Mouse (Mus musculus) ES-Bruce4 (cell line): ENCODE data around the gene Nsg2. TPM values are rescaled to one million over a fixed set of nuclear protein-coding genes. Genes with fewer than 3 reads are reported as not detected.

Source experiments
- H3K27ac ChIP-seq: 2 replicates; pipeline ENCODE4 v1.5.1; 2012; ENCODE audit warnings: low read length, inconsistent platforms; ENCODE audit not compliant: insufficient read depth
- H3K27me3 ChIP-seq: 2 replicates; pipeline ENCODE4 v1.6.1; 2012; ENCODE audit warnings: mild to moderate bottlenecking, low read length, inconsistent platforms; ENCODE audit not compliant: control insufficient read depth, poor library complexity, insufficient read depth, severe bottlenecking
- H3K36me3 ChIP-seq: 2 replicates; pipeline ENCODE4 v1.6.1; 2012; ENCODE audit warnings: inconsistent platforms, mild to moderate bottlenecking, low read length, moderate library complexity; ENCODE audit not compliant: control insufficient read depth, poor library complexity, insufficient read depth, severe bottlenecking
- H3K4me1 ChIP-seq: one replicate; pipeline ENCODE4 v1.8.1; 2011; ENCODE audit warnings: low read length; ENCODE audit not compliant: control insufficient read depth, insufficient read depth
- H3K4me3 ChIP-seq: 2 replicates; pipeline ENCODE4 v1.5.1; 2011; ENCODE audit warnings: low read depth, mild to moderate bottlenecking, low read length
- H3K9ac ChIP-seq: 2 replicates; pipeline ENCODE4 v1.6.1; 2012; ENCODE audit warnings: low read depth, mild to moderate bottlenecking, inconsistent platforms; ENCODE audit not compliant: poor library complexity, severe bottlenecking
- H3K9me3 ChIP-seq: replicated peaks from 2 replicates; pipeline ENCODE4 v1.6.1; 2012; ENCODE audit warnings: mild to moderate bottlenecking, low read length, inconsistent platforms; ENCODE audit not compliant: control insufficient read depth, poor library complexity, insufficient read depth, severe bottlenecking
- CTCF ChIP-seq: IDR thresholded peaks from one replicate; pipeline ENCODE4 v1.8.1; 2011; ENCODE audit warnings: low read depth, low read length
- EP300 ChIP-seq: IDR thresholded peaks from 2 replicates; pipeline ENCODE4 v1.6.1; 2011; ENCODE audit warnings: low read depth, low read length; ENCODE audit not compliant: insufficient read depth
- POLR2A ChIP-seq: IDR thresholded peaks from one replicate; pipeline ENCODE4 v1.8.1; 2011; ENCODE audit warnings: low read length; ENCODE audit not compliant: insufficient read depth
- polyA plus RNA-seq: library from polyadenylated mRNA; stranded (reverse); fragments of >200 nt; gene quantifications from 2 replicates; pipeline ENCODE4 v1.2.4, GENCODE M21; 2011; ENCODE audit warnings: low read depth; ENCODE audit not compliant: missing spikeins, insufficient read depth, insufficient read length

Gene Nsg2
- polyA plus RNA-seq, 1 experiment, result not detected

DNA sequence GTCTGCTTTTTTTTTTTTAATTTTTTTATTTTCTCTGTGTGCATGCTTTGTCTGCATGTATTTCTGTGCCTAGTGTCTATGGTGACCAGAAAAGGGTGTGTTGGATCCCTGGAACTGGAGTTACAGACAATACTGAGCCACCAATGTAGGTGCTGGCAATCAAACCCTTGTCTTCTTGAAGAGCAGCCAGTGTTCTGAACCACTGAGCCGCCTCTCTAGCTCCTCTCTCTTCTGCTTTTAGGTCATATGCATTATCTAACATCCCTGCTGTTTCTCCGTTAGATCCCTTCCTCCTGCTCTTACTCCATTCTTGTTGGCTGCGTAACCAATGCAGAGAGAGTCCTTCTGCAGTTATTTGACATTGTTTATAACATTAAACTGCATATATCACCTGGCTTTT is 8.6 kb downstream of the Nsg2 start:
- Histone ChIP-seq H3K9ac (no peak overlapping the region), H3K4me1 (peaks cover 2% of the 10 kb centered on the region), H3K27ac (no peak overlapping the region), H3K9me3 (0 out of 2 replicates have a peak, but pooled peaks cover 4% of the 10 kb centered on the region), H3K4me3 (no peak overlapping the region), H3K27me3 (no peaks in the 10 kb centered on the region), H3K36me3 (no peaks in the 10 kb centered on the region)
- TF ChIP-seq POLR2A (no peak), EP300 (no peak), CTCF (no peak)

DNA sequence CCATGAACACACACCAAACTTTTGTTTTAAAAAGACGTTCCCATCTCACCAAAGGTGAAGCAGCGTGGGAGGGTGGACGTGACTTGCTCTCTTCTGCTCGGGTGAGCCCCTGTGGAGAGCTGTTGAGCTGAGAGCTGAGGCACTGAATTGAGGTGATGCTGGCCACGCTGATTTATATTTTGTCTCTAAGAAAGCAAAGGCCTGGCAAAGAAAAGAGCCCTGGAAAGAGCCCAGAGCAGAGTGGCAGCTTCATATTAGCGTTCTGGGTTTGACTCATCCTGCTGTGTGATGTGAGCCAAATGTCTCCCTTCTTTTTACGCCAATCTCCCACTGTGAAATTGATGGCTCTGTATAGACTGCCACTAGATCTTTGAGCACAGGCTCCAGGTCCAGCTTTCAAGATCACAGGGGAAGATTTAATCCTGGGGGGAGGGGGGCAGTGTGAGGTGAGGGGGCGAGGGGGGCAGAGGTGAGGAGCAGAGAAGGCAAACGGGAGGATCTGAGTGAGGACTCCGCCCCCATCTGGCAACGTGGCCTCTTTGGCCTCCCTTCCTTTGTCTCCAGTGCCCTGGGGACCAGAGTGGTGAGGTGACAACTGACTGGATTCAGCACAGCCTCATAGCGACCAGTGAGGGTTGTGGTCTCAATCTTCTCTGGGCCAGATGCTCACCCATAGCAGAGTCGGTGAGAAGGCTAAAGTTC is 9.8 kb downstream of the Nsg2 start:
- no peaks in the 10 kb centered on the region for H3K36me3 ChIP-seq
- H3K9ac ChIP-seq, result no peak overlapping the region
- H3K27ac ChIP-seq, result no peak overlapping the region
- 0 out of 2 replicates have a peak, but pooled peaks cover 4% of the 10 kb centered on the region for H3K9me3 ChIP-seq
- no peaks in the 10 kb centered on the region for H3K27me3 ChIP-seq
- H3K4me3 ChIP-seq, result no peak overlapping the region
- TF ChIP-seq POLR2A (no peak), EP300 (no peak), CTCF (no peak)
- peaks cover 2% of the 10 kb centered on the region for H3K4me1 ChIP-seq

DNA sequence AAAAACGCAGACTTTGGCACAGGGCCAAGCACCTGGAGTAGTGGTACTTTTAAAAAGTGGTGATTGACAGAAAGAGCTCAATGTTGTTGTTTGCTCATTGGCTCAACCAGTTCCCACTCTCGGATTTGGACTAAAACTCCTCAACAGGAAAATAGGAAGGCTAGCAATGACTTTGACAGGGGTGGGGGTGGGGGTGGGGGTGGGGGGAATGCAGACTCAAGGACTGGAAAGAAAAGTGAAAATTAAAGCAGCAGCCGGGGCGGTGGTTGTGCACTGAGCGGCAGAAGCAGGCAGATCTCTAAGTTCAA is 10.4 kb downstream of the Nsg2 start:
- Histone ChIP-seq H3K9ac (no peak overlapping the region), H3K4me3 (no peak overlapping the region), H3K27ac (no peak overlapping the region), H3K36me3 (no peaks in the 10 kb centered on the region), H3K9me3 (0 out of 2 replicates have a peak, but pooled peaks cover 4% of the 10 kb centered on the region), H3K4me1 (peaks cover 2% of the 10 kb centered on the region), H3K27me3 (no peaks in the 10 kb centered on the region)
- TF ChIP-seq CTCF, result no peak
- no peak for TF ChIP-seq EP300
- no peak for TF ChIP-seq POLR2A

- H3K27me3 ChIP-seq, result no peaks in the 10 kb centered on the region
Measured at GRCm38 (mm10) chr11:32011867-32012603, 11.8 kb downstream of the Nsg2 start.

GRCm38 (mm10) chr11:32013014-32013427 is 12.8 kb downstream of the Nsg2 start:
- no peaks in the 10 kb centered on the region for H3K27me3 ChIP-seq
- no peak overlapping the region for H3K27ac ChIP-seq
- peaks cover 2% of the 10 kb centered on the region for H3K4me1 ChIP-seq
- no peaks in the 10 kb centered on the region for H3K9me3 ChIP-seq
- H3K36me3 ChIP-seq, result no peaks in the 10 kb centered on the region
- no peak overlapping the region for H3K9ac ChIP-seq
- TF ChIP-seq EP300, result no peak
- TF ChIP-seq CTCF, result no peak
- TF ChIP-seq POLR2A, result no peak
- H3K4me3 ChIP-seq, result no peak overlapping the region

More at GRCm38 (mm10) chr11:32011867-32012603, 11.8 kb downstream of the Nsg2 start:
- Histone ChIP-seq H3K9ac (no peak overlapping the region), H3K36me3 (no peaks in the 10 kb centered on the region), H3K9me3 (0 out of 2 replicates have a peak, but pooled peaks cover 3% of the 10 kb centered on the region), H3K4me3 (no peak overlapping the region), H3K27ac (no peak overlapping the region), H3K4me1 (peaks cover 2% of the 10 kb centered on the region)
- TF ChIP-seq EP300 (no peak), CTCF (no peak), POLR2A (no peak)

DNA sequence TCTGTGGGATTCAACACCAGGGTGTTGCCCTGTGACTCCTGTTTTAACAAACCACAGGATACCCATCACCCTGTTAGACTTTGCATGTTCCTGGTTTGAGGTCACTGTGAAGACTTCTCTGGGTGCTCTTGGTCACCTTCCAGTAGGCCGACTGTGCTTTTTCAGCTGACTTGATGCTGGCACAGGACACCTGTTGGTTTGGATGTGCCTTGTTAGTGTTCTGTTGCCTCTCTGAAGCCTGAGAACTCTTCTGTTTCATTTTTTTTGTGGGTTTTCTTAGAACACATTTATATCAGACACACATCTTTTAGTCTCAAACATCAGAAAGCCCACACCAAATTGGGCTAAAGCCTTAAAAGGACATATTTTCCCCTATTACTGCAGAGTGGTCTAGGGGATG is 13.3 kb downstream of the Nsg2 start:
- no peak for TF ChIP-seq POLR2A
- no peak for TF ChIP-seq EP300
- TF ChIP-seq CTCF, result no peak
- H3K27ac ChIP-seq, result no peak overlapping the region
- H3K36me3 ChIP-seq, result no peaks in the 10 kb centered on the region
- no peak overlapping the region for H3K4me3 ChIP-seq
- H3K9ac ChIP-seq, result no peak overlapping the region
- no peaks in the 10 kb centered on the region for H3K27me3 ChIP-seq
- H3K9me3 ChIP-seq, result no peaks in the 10 kb centered on the region
- H3K4me1 ChIP-seq, result peaks cover 2% of the 10 kb centered on the region
